Mouse (Mus musculus): ENCODE measurements at regions not wholly inside any gene's neighbourhood (a gene's known extent, or its start where the extent isn't known, plus 50 kb on each side); places are given as distances from the start of the nearest gene placed in this dataset.

DNA sequence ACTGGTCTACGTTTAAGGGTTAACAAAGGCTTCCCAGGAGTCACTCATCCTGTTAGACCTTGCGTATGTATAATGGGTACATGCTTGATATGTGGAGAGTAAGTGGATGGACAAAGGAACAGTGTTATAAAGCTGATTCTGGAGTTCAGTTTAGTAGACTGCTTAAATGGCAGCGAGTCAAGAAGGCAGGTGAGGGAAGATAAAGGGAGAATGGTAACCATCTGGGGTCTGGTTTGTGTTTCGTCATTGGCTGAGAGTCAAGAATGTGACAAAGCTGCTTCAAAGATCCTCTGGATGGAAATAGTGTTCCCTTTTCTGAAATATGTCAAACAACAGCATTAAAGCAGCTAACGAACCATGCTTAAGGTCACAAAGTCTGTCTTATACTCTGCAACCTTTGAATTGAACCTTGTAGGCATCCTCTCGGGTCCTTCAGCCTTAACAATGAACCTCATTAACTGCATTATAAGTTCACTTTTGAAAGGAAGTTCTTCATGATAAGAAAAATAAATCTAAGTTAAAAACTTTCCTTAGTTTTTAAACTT, 286.9 kb upstream of the 4930452B06Rik start:
- Histone ChIP-seq H3K4me1 (ENCODE audit: insufficient read depth) (no peaks in the 10 kb centered on the region), H3K36me3 (ENCODE audit: insufficient read depth) (no peaks in the 10 kb centered on the region), H3K4me2 (ENCODE audit: low read depth) (no peak overlapping the region), H3K27ac (ENCODE audit: low read depth, low read length) (no peak overlapping the region), H3K9ac (no peak overlapping the region), H3K9me3 (ENCODE audit: low read length) (no peaks in the 10 kb centered on the region), H3K27me3 (ENCODE audit: insufficient read depth, low read length) (no peaks in the 10 kb centered on the region), H3K4me3 (ENCODE audit: low read depth, low read length) (no peak overlapping the region)
- TF ChIP-seq CTCF (IDR thresholded peaks at IDR 0.05; ENCODE audit: low read depth): no peak
- 26% methylated on average over 6 of the region's 6 CpGs for WGBS
- ATAC-seq (no peak), DNase-seq (no peak)

DNA sequence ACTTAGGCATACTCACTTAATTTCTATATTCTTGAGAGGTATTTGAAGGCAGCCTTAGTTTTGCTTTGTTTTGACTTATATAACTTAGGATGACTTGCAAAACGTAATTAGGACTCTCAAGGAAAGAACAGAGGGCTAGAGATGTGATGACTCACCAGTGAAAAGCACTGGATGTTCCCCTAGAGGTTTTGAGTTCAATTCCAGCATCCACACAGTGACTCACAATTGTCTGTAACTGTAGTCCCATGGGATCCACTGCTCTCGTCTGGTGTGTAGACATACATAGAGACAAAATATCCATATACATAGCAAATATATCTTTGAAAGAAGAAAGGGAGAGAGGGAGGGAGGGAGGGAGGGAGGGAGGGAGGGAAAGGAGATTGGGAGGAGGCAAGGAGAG, 282.7 kb upstream of the 4930452B06Rik start:
- H3K9me3 ChIP-seq (ENCODE audit: low read length): no peaks in the 10 kb centered on the region
- no peaks in the 10 kb centered on the region for H3K36me3 ChIP-seq (ENCODE audit: insufficient read depth)
- no peak overlapping the region for H3K9ac ChIP-seq
- no peaks in the 10 kb centered on the region for H3K27me3 ChIP-seq (ENCODE audit: insufficient read depth, low read length)
- H3K4me2 ChIP-seq (ENCODE audit: low read depth): no peak overlapping the region
- no peak for TF ChIP-seq CTCF (IDR thresholded peaks at IDR 0.05; ENCODE audit: low read depth)
- no peak for ATAC-seq
- no peak overlapping the region for H3K4me3 ChIP-seq (ENCODE audit: low read depth, low read length)
- WGBS: 65% methylated on average over 2 of the region's 2 CpGs
- H3K4me1 ChIP-seq (ENCODE audit: insufficient read depth): no peaks in the 10 kb centered on the region
- no peak overlapping the region for H3K27ac ChIP-seq (ENCODE audit: low read depth, low read length)
- DNase-seq: no peak

DNA sequence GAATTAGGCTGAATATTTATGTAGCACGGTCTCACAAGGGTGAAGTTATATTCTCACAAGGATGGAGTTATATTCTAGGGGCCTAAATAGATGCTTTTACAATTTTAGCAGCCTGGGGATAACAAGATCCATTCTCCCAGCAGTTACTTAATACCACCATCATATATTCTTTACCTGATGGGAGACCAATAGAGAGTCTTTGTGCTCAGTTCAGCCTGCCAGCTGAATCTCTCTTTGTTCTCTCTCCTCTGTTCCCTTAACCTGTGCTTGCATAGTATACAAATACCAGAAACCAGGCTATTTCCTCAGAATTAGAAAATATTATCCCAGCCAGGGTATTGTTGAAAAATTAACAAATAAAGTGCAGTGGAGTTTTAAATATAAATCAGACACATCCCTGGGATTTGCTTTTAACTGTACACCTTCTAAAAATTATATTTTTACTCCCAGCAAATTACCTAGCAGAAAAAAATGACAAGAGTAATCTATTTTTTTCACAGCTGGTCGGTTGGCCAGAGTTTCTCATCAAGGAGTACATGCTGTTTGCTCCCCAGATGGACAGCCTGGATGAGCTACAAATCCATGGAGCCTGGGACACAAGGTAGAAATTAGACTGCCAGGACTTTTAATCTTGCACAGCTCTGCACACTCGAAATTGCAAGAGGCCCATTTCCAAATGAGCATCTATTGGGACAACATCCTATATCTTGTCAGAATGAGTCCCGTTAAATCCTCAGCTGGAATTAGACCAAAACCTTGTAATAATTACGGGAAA, 281.0 kb upstream of the 4930452B06Rik start:
- Histone ChIP-seq H3K9ac (no peak overlapping the region), H3K36me3 (ENCODE audit: insufficient read depth) (no peaks in the 10 kb centered on the region), H3K9me3 (ENCODE audit: low read length) (no peaks in the 10 kb centered on the region), H3K4me1 (ENCODE audit: insufficient read depth) (no peaks in the 10 kb centered on the region), H3K27me3 (ENCODE audit: insufficient read depth, low read length) (no peaks in the 10 kb centered on the region), H3K4me2 (ENCODE audit: low read depth) (no peak overlapping the region), H3K27ac (ENCODE audit: low read depth, low read length) (no peak overlapping the region), H3K4me3 (ENCODE audit: low read depth, low read length) (no peak overlapping the region)
- no peak for DNase-seq
- no peak for ATAC-seq
- TF ChIP-seq CTCF (IDR thresholded peaks at IDR 0.05; ENCODE audit: low read depth): no peak
- WGBS: 57% methylated on average over 5 of the region's 5 CpGs

DNA sequence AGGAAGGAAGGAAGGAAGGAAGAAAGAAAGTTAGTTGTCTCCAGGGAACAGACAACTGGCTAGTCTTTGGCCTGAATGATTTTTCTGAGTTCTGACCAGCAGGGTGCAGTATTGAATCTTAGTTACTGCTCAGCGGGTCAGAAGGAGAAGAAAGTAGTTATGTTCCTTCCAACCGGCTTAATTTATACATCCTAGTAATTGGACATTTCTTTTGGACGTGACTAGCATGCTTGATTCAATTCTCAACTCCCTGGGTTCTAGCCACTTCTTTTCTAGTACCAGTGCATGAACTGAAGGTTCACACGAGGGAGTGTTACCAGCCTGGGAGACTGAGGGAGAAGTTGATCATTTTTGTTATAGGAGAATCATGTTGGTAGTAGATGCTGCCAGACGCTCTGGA, 269.1 kb upstream of the 4930452B06Rik start:
- Histone ChIP-seq H3K9me3 (ENCODE audit: low read length) (no peaks in the 10 kb centered on the region), H3K36me3 (ENCODE audit: insufficient read depth) (no peaks in the 10 kb centered on the region), H3K27me3 (ENCODE audit: insufficient read depth, low read length) (no peaks in the 10 kb centered on the region), H3K27ac (ENCODE audit: low read depth, low read length) (no peak overlapping the region), H3K4me2 (ENCODE audit: low read depth) (no peak overlapping the region), H3K9ac (no peak overlapping the region), H3K4me3 (ENCODE audit: low read depth, low read length) (no peak overlapping the region), H3K4me1 (ENCODE audit: insufficient read depth) (no peaks in the 10 kb centered on the region)
- ATAC-seq: no peak
- WGBS: 21% methylated on average over 5 of the region's 5 CpGs
- peak; percentile 67 for TF ChIP-seq CTCF (IDR thresholded peaks at IDR 0.05; ENCODE audit: low read depth)
- DNase-seq: peak; percentile 75

All from forebrain, postnatal 0 days (tissue).